Mouse (Mus musculus) lung, postnatal 10 days (tissue): ENCODE data around the gene Rdh16.
"Not testable (repeated sequence)": the region's sequence is repeated elsewhere in the genome, so short reads cannot be mapped to it uniquely, and the experiment has no call there.

Experiments
- DNase-seq: peaks from one replicate; pipeline ENCODE4 v3.0.0; 2021

Gene Rdh16

GRCm38 (mm10) chr10:127835292-127835691, 34.3 kb downstream of the Rdh16 start:
- DNase-seq, result no peak

DNA sequence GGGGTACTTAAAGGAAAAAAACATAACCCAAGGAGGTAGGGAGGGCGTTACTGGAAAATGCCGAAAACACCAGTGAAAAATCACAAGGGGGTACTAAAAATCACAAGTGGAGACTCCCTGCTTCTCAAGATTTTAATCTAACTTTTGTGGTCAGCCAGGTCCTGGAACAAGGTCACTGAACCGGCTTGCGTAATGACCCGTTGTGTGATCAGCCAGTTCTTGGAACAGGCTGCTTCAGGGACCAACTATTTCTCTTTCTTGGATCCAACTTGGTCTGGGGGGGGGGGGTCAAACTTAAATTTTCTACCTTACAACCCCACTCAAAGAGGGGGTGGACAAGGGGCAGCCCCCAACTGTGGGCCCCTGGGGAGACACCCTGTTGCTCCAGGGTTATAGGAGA, 36.8 kb downstream of the Rdh16 start:
- DNase-seq, result not testable (repeated sequence)

DNA sequence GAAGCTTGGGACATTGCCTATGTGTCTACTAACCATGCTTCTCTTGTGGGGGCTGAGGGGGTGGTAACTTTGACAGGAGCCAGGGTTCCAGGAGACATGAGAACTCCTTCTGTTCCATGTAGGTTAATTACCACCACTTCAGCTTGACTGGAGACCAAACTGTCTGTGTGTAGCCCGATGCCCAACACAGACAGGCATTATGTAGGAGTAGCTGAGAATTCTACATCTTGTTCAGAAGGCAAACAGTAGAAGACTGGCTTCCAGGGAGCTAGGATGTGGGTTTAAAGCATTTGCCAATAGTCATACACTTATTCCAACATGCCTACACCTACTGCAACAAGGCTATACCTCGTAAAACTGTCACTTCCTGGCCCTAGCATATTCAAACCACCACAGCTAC, 37.6 kb downstream of the Rdh16 start:
- DNase-seq, result no peak

DNA sequence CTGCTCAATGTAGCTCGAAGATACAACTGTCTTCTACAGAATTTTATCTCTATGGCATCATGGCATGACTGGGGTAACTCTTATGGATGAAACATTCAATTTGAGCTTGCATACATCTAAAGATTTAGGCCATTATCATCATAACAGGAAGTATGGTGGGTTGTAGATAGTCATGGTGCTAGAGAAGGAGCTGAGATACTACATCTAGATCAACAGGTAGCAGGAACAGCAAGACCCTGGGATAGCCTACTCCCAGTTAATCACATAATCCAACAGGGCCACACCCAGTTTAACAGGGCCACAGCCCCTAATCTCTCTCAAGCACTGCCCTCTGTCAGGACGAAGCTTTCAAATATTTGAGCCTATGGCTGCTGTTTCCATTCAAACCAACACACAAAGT, 39.8 kb downstream of the Rdh16 start:
- DNase-seq, result no peak

GRCm38 (mm10) chr10:127845945-127846344, 45.0 kb downstream of the Rdh16 start:
- DNase-seq, result not testable (repeated sequence)

DNA sequence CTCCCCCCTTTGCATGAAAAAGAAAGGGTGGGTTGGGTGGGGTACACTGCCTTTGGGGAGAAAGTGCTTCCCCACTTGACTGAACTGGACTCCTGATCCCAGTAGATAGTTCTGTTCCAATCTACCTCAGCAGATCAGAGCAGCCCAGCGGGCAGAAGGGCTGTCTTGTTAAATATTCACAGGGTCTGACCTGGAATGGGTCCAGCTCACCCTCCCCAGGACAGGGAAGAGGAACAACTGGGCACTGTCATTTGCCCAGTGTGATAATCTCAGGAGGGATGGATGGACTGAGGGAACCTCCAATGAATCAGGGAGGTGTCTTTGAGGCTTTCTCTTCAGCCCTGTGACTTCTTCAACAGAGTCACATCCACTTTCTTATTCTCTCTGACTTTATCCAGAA, 47.1 kb downstream of the Rdh16 start:
- no peak for DNase-seq

GRCm38 (mm10) chr10:127849628-127850027, 48.7 kb downstream of the Rdh16 start, which contains the start of gene Rdh19:
Gene Rdh19, plus strand, starts transcription at chr10:127849928.
- DNase-seq, result no peak

- no peak for DNase-seq
Observed at GRCm38 (mm10) chr10:127856376-127856775, 55.4 kb downstream of the Rdh16 start.

GRCm38 (mm10) chr10:127864931-127865330, 64.0 kb downstream of the Rdh16 start:
- DNase-seq, result no peak

GRCm38 (mm10) chr10:127866232-127866631, 65.3 kb downstream of the Rdh16 start, which contains the start of gene Rdh16f2:
Gene Rdh16f2, plus strand, starts transcription at chr10:127866474.
- no peak for DNase-seq

DNA sequence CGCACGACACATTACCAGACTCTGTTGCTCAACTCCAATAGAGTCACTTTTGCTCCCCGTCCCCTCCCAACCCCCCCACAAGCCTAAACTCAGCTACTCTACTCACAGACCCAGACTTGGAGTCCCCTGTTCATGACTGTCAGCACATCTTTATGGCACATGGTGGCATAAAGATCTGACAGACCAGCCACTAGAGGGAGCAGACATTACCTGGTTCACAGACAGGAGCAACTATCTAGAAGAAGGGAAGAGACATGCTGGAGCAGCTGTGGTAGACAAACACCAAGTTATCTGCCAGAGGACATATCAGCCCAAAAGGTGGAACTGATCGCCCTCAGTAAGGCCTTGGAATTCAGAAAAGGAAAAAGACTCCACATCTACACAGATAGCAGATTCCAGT, 71.5 kb downstream of the Rdh16 start:
- peak; percentile 22 for DNase-seq

- peak; percentile 54 for DNase-seq
Observed at GRCm38 (mm10) chr10:127877681-127878080, 76.7 kb downstream of the Rdh16 start.

DNA sequence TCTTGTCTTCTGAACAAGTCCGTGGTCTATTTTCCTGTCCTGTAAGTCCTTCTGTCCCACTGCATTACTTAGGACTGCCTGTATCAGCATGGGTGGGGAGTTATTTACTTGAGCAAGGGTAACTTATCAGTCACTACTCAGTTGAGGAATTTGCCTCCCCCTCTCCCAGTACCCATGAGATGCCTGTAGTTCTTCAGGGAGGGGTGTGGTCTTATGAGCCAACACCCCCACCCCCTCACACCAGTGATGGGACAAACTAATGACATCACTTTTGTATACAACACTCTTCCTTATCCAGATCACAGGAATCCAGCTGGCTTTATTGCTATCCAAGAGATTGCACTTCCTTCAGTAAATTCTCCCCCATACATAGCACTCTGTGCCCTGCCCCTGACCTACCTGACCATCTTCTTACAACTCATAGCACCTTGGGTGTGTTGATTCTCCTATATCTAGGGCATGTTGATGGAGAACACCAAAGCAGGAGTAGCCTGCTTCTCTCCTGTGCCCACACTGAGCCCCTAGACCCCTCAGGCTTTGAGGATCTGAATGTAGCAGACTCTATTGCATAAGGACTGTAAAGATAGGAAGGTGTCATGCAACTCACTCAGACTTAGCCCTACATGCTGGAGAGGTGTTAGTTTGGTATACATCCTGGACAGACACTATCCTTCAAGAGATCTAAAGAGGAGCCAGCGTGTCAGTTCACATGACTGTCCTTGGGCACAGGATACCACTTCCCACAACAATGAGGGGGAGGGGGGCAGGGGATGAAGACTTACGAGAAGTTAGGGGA, 77.5 kb downstream of the Rdh16 start:
- peak; percentile 33 for DNase-seq

- peak; percentile 25 for DNase-seq
Observed at GRCm38 (mm10) chr10:127879155-127879688, 78.3 kb downstream of the Rdh16 start.

DNA sequence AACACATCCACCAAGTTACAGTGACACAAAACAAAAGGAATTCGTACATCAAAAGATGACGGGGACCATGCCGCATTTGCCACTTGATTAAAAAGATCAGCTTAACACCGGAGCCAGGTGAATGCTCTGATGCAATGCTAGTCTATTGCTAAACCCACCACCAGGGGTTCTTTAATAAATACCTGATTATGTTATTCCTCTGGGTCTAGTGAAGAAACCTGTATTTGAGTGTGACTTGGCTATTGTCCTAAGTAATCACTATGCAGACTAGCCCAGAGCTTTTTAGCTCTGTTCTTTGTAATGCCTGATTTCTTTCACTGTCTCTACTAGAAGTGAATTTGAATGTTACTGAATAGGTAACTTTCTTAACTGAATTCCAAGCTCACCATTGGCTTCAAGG, 80.1 kb downstream of the Rdh16 start:
- DNase-seq, result peak; percentile 26

- DNase-seq, result no peak
Observed at GRCm38 (mm10) chr10:127886551-127886950, 85.6 kb downstream of the Rdh16 start.

DNA sequence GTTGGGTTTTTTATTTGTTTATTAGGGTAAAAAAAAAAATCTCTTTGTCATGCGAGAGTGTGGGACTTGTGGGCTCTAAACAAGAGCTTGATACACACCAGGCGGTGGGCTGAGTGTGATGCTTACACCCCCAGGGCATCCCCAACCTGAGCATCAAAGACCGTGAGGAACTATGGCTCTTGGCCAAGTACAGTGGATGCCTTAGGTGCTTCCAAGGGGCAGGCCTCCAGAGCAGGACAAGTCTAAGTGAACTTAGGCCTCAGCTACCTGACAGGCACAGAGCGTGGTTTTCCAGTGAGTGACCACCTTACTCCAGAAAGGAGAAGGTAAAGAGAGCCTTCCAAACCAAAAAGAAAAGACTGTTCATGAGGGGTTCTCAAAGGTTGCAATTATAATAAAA, 86.0 kb downstream of the Rdh16 start:
- no peak for DNase-seq

GRCm38 (mm10) chr10:127888605-127889004, 87.7 kb downstream of the Rdh16 start, which contains the start of gene Rdh7:
Gene Rdh7, minus strand, starts transcription at chr10:127888817.
- DNase-seq, result no peak

- no peak for DNase-seq
Observed at GRCm38 (mm10) chr10:127891481-127891880, 90.5 kb downstream of the Rdh16 start.

DNA sequence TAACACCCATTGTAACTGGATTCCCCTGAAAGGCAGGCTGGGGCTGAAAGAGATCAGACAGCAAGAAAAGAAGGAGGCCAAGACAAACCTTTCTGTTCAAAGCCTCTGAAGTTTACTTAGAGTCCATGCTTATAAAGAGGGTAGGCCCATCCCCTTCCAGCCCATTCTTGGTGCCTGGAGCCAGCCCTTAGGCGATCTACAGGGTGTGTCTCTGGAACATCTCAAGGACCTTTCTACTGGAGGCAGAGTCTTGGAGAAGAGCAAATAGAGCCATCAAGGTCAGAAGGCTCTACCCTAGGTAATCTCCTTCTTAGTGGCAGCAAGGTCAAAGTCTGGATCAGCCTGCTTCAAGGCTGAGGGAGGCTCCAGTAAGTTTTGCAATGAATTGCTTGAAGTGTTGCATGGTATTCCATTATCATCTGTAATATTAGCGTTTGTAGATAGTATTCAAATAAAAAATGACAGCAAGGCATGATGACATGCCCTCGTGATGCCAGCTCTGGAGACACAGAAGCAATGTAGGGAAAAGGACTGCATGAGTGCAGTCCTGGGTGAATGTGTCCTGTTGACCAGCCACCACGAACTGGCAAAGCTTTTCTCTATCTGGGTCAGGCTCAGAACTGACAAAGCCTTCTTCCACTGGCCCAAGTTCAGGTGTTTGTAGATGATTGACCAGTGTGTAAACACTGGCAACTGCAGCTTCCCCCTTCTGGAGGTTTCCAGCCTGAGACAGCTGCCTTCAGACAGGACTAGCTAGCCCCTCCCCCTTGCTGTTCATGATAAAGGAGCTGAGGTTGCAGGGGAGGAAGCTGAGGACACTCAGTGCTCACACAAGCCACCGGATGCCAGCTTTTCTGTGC, 92.4 kb downstream of the Rdh16 start:
- DNase-seq, result peak; percentile 51
